Mouse (Mus musculus): ENCODE data around the gene Szt2. TPM values are rescaled to one million over a fixed set of nuclear protein-coding genes. Genes with fewer than 3 reads are reported as not detected.

Szt2 gene
- polyA plus RNA-seq, 1 experiment from 2014 or later, result 6.7 TPM

DNA sequence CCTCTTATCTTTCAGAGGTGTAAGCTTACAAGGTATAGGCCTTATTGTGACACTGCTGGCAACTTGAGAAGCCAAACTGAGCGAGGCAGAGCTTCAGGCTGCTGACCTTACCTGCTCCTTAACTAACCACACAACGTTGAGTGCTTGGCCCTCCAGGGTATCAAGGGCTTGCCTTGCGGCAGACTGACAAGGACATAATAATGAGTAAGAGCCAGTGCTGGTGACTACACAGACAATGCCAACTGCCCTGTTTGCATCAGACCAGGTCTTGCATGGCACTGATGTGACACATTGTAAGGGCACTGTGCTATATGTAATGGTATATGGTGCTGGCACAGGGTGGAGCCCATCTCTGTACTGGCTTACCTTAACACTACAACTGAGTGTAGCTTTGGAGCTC is 40.5 kb downstream of the Szt2 start:
- Histone ChIP-seq H3K27ac (ENCODE audit: poor library complexity, severe bottlenecking) (no peak overlapping the region), H3K27me3 (replicated peaks) (no peaks in the 10 kb centered on the region), H3K9ac (no peak overlapping the region), H3K9me3 (replicated peaks) (no peaks in the 10 kb centered on the region), H3K4me2 (no peak overlapping the region), H3K36me3 (peaks cover 90% of the 10 kb centered on the region), H3K4me1 (replicated peaks) (no peaks in the 10 kb centered on the region), H3K4me3 (no peak overlapping the region)
- WGBS, result 87% methylated on average over 3 of the region's 3 CpGs
- ATAC-seq (ENCODE audit: insufficient number of reproducible peaks, low FRiP score), result no peak

DNA sequence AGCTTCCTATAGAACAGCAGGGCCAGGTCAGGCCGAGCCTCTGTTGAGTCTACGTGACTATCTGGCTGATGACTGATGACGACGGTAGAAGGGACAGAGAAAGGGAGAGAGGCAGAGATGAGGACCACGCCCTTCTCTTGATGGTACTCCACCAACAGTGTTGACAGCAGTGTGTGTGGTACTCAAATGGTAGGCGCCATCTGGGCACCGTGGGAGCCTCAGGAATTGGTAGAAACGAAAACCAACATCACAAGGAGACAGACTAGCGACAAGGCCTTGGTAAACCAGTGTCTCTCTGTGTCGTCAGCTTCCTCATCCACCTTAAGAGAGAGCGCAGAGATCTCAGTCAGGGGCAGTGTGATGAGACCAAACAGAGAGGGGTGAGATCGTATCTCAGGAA is 41.5 kb downstream of the Szt2 start:
- 86% methylated on average over 12 of the region's 12 CpGs for WGBS
- Histone ChIP-seq H3K9me3 (replicated peaks) (no peaks in the 10 kb centered on the region), H3K27me3 (replicated peaks) (no peaks in the 10 kb centered on the region), H3K27ac (ENCODE audit: poor library complexity, severe bottlenecking) (no peak overlapping the region), H3K4me3 (no peak overlapping the region), H3K4me1 (replicated peaks) (no peaks in the 10 kb centered on the region), H3K4me2 (no peak overlapping the region), H3K36me3 (peaks cover 90% of the 10 kb centered on the region), H3K9ac (no peak overlapping the region)
- no peak for ATAC-seq (ENCODE audit: insufficient number of reproducible peaks, low FRiP score)

DNA sequence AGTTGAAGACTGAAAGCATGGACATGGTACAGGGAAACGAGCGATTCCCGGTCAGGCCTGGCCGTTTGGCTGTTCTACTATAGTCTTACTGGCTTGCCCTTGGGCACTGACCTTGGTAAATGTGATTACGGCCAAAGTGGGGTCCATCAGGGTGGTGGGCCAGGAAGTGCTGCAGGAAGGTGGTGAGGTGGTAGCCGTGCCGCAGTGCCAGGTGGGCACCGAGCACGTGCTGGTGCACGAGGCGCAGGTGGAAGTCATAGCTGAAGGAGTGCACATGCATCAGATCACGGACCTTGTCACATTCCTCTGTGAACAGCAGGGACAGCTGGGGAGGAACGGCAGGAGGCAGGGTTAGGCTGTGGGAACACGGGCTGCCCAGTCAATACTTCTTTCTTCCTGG is 43.1 kb downstream of the Szt2 start:
- ATAC-seq (ENCODE audit: insufficient number of reproducible peaks, low FRiP score), result no peak
- peaks cover 92% of the 10 kb centered on the region for H3K36me3 ChIP-seq

DNA sequence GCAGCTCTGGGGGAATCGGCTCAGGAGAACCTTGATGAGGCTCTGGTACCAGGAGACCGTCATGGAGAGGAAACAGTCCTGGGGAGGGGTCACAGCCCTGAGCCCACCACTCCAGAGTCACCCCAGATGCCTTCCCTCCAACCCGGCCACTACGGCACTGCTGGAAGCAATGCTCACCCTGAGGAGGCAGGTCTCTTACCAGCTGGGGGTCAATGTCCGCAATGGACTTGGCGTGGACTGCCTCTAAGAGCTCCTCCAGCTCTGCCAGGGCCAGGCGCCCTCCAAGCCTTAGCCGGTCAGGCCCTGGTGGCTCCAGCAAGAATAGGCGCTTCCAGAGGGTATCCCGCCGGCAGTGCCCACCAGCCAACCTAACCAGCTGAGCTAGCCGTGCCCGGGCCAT is 44.4 kb downstream of the Szt2 start:
- Histone ChIP-seq H3K4me2 (no peak overlapping the region), H3K36me3 (peaks cover 80% of the 10 kb centered on the region), H3K4me1 (replicated peaks) (peaks cover 7% of the 10 kb centered on the region; the same call in 1 of the 2 replicates), H3K4me3 (no peak overlapping the region), H3K9me3 (replicated peaks) (no peaks in the 10 kb centered on the region), H3K27ac (ENCODE audit: poor library complexity, severe bottlenecking) (no peak overlapping the region), H3K9ac (no peak overlapping the region), H3K27me3 (replicated peaks) (no peaks in the 10 kb centered on the region)
- no peak for ATAC-seq (ENCODE audit: insufficient number of reproducible peaks, low FRiP score)
- WGBS, result 92% methylated on average over 13 of the region's 13 CpGs

More for the DNA sequence above, 43.1 kb downstream of the Szt2 start:
- Histone ChIP-seq H3K9ac (no peak overlapping the region), H3K9me3 (replicated peaks) (no peaks in the 10 kb centered on the region), H3K4me3 (no peak overlapping the region), H3K27me3 (replicated peaks) (no peaks in the 10 kb centered on the region), H3K27ac (ENCODE audit: poor library complexity, severe bottlenecking) (no peak overlapping the region), H3K4me2 (no peak overlapping the region), H3K4me1 (replicated peaks) (0 out of 2 replicates have a peak, but pooled peaks cover under 1% of the 10 kb centered on the region)
- 85% methylated on average over 14 of the region's 14 CpGs for WGBS

DNA sequence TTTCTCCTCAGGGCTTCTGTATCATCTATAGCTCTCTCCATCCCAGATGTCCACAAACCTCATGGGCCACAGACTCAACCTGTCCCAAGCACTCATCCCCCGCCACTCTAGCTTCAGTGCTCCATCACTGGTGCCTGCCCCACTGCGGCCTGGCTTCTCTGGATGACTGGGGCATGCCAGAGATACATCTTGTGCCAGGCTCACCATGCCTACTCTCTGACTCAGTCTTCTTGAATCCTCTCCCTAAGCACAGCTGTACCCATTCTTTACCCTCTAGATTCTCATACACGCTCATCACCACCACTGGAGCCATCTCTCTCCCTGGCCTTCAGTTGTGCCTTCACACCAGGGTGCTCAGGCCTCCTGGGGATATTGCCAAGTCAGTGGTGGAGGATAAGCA is 45.1 kb downstream of the Szt2 start:
- H3K9me3 ChIP-seq (replicated peaks), result no peaks in the 10 kb centered on the region
- H3K27ac ChIP-seq (ENCODE audit: poor library complexity, severe bottlenecking), result no peak overlapping the region
- WGBS, result 95% methylated on average over 3 of the region's 3 CpGs
- no peaks in the 10 kb centered on the region for H3K27me3 ChIP-seq (replicated peaks)
- no peak overlapping the region for H3K4me2 ChIP-seq
- peaks cover 11% of the 10 kb centered on the region for H3K4me1 ChIP-seq (replicated peaks)
- ATAC-seq (ENCODE audit: insufficient number of reproducible peaks, low FRiP score), result no peak
- H3K4me3 ChIP-seq, result no peak overlapping the region
- H3K9ac ChIP-seq, result no peak overlapping the region
- peaks cover 74% of the 10 kb centered on the region for H3K36me3 ChIP-seq

DNA sequence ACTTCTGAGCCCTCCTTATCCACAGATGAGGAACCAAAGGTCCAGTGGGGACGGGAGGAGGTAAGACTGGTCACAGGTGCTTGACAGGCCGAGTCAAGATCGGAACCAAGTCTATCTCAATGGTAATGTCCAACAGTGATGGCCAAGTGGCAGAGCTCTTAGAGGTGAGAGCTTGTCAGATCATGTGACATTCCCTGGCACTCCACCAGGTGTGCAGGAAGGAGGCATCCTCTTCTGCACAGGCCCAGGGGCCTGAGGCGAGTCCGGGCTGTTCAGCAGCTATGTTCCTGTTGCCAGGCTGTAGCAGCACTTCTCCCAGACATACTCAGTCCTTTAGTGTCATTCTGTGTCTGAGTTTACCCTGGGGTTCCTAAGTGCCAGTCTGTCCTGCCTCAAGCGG is 46.2 kb downstream of the Szt2 start:
- H3K4me3 ChIP-seq, result no peak overlapping the region
- H3K27ac ChIP-seq (ENCODE audit: poor library complexity, severe bottlenecking), result no peak overlapping the region
- H3K36me3 ChIP-seq, result peaks cover 62% of the 10 kb centered on the region
- no peaks in the 10 kb centered on the region for H3K27me3 ChIP-seq (replicated peaks)
- ATAC-seq (ENCODE audit: insufficient number of reproducible peaks, low FRiP score), result no peak
- H3K4me1 ChIP-seq (replicated peaks), result peaks cover 11% of the 10 kb centered on the region
- H3K4me2 ChIP-seq, result no peak overlapping the region
- 87% methylated on average over 6 of the region's 6 CpGs for WGBS
- no peak overlapping the region for H3K9ac ChIP-seq
- no peaks in the 10 kb centered on the region for H3K9me3 ChIP-seq (replicated peaks)

DNA sequence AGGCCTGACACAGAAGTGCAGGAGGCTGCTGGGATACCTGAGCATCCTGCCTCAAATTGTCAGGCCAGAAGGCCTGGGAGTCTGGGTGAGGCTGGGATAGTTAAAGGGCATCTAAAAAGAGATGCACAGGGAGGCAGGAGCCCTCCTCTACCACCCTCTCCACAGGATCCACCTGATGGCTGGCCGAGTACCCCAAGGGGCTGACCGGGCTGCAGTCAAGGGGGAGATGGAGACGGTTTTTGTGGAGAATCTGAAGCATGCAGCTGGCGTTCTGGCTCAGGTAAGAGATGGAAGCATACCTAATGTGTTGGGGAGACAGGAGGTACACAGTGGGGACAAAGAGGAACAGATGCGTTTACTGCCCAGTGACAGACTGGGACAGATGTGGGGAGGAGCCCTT is 47.6 kb downstream of the Szt2 start:
- Histone ChIP-seq H3K4me3 (no peak overlapping the region), H3K9me3 (replicated peaks) (no peaks in the 10 kb centered on the region), H3K27ac (ENCODE audit: poor library complexity, severe bottlenecking) (no peak overlapping the region), H3K4me1 (replicated peaks) (peaks cover 11% of the 10 kb centered on the region), H3K9ac (no peak overlapping the region), H3K4me2 (no peak overlapping the region), H3K27me3 (replicated peaks) (no peaks in the 10 kb centered on the region), H3K36me3 (peaks cover 51% of the 10 kb centered on the region)
- ATAC-seq (ENCODE audit: insufficient number of reproducible peaks, low FRiP score), result no peak
- 82% methylated on average over 5 of the region's 5 CpGs for WGBS

DNA sequence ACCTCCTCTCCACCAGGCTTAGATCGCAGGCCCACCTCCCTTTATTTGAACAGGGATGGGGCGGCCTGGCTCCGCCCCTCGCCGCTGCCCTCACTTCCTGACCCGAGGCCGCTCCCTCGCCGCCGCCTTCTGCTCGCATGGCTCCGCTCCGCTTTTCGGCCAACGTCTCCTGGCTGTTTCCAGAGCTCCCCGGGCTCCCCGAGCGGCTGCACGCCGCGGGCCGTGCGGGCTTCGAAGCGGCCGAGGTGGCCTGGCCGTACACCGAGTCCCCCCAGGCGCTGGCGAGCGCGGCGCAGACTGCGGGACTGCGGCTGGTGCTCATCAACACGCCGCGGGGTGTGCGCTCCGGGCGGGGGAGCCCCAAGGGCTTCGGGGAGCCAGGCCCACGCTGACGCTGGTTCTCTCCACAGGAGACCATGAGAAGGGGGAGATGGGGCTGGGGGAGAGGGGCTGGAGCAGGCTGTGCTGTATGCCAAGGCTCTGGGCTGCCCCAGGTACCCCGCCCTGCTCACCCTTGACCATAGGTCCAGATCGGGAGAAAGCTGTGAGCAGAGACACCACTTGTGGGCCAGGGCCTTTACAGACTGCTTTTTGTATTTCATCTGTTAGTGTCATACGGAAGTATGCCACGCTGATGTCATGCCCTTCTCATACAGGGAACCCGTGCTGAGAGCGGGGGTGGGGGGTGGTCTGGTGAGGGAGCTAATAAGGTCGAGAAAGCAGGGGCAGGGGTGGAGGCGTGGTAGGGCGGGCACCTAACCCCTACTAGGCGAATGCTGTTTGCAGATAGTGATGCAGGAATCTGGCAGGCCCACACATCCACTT is 49.0 kb downstream of the Szt2 start:
- Histone ChIP-seq H3K9me3 (replicated peaks) (no peaks in the 10 kb centered on the region), H3K4me3 (peak overlapping the region; percentile 81), H3K9ac (peak overlapping the region; percentile 90), H3K36me3 (peaks cover 37% of the 10 kb centered on the region), H3K4me1 (replicated peaks) (peaks cover 11% of the 10 kb centered on the region), H3K27ac (ENCODE audit: poor library complexity, severe bottlenecking) (peak overlapping the region; percentile 71), H3K4me2 (peak overlapping the region; percentile 93), H3K27me3 (replicated peaks) (no peaks in the 10 kb centered on the region)
- under 1% methylated on average over 54 of the region's 54 CpGs for WGBS
- ATAC-seq (ENCODE audit: insufficient number of reproducible peaks, low FRiP score), result peak; percentile 77

DNA sequence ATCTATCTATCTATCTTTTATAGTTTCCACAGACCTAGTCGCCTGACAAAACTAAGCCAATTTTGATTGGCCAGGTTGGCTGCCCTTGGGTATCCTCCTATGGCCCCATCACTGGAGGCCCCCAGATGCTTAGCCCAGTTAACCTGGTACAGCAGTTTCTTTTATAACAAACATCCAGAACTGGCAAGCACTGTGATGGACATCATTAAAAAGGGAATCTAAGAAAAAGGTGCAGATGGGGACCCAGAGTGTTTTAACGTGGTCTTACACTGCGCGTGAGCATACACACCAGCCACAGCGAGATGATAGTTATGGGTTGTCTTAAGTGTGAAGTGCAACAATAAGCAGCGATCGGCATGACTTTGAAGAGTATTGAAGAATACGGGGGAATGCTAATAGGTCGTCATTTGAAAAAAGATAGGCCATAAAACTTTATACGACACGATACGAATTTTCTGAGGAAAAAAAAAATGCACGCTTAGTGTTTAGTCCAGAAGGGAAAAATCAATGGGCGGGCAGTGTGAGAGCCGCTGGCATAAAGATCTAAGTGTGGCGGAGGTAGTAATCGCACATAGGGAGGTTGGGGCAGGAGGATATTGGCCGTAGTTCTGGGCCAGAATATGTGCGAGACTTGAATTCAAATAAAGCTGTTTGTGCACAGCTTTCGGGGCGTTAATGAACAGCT is 49.7 kb downstream of the Szt2 start:
- peak overlapping the region; percentile 71 for H3K27ac ChIP-seq (ENCODE audit: poor library complexity, severe bottlenecking)
- H3K4me1 ChIP-seq (replicated peaks), result peaks cover 11% of the 10 kb centered on the region
- no peaks in the 10 kb centered on the region for H3K9me3 ChIP-seq (replicated peaks)
- peaks cover 30% of the 10 kb centered on the region for H3K36me3 ChIP-seq
- peak overlapping the region; percentile 81 for H3K4me3 ChIP-seq
- H3K27me3 ChIP-seq (replicated peaks), result no peaks in the 10 kb centered on the region
- WGBS, result 13% methylated on average over 21 of the region's 21 CpGs
- peak; percentile 5; the same call in 1 of the 2 replicates for ATAC-seq (ENCODE audit: insufficient number of reproducible peaks, low FRiP score)
- H3K9ac ChIP-seq, result peak overlapping the region; percentile 90
- peak overlapping the region; percentile 93 for H3K4me2 ChIP-seq

DNA sequence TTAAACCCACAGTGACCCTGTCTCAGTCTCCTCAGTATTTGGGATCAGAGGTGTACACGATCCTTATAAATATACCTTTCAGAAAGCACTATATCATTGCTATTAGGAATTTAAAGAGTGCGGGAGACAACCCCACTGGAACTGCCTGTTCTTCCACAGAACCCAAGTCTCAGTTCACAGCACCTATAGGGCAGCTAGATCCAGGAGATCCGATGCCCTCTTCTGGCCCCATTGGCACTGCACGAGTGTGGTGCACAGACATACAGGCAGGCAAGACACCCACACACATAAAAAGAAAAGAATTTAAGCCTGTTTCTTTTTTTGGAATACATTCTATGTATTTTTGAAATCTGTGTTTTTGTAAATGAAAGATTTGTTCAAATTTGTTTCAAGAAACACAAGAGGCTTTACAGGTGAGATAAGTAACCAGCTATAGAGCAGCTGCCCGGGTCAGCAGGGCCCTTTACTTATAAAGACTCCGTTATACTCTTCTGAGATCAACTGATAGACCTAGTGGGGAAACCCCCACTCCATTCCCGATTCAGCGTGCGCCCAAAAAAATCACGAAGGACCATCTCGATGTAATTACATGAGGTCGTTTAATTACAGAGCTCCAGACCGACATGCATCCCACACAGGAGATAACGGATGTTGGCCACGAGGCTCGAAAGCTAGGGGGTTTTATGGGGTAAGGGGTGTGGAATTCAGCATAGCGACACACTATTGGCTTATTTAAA is 50.7 kb downstream of the Szt2 start:
- H3K4me1 ChIP-seq (replicated peaks), result peaks cover 11% of the 10 kb centered on the region
- ATAC-seq (ENCODE audit: insufficient number of reproducible peaks, low FRiP score), result no peak
- 82% methylated on average over 17 of the region's 17 CpGs for WGBS
- no peaks in the 10 kb centered on the region for H3K27me3 ChIP-seq (replicated peaks)
- H3K9me3 ChIP-seq (replicated peaks), result no peaks in the 10 kb centered on the region
- no peak overlapping the region for H3K4me3 ChIP-seq
- peaks cover 20% of the 10 kb centered on the region for H3K36me3 ChIP-seq
- no peak overlapping the region for H3K27ac ChIP-seq (ENCODE audit: poor library complexity, severe bottlenecking)
- no peak overlapping the region for H3K4me2 ChIP-seq
- no peak overlapping the region for H3K9ac ChIP-seq

DNA sequence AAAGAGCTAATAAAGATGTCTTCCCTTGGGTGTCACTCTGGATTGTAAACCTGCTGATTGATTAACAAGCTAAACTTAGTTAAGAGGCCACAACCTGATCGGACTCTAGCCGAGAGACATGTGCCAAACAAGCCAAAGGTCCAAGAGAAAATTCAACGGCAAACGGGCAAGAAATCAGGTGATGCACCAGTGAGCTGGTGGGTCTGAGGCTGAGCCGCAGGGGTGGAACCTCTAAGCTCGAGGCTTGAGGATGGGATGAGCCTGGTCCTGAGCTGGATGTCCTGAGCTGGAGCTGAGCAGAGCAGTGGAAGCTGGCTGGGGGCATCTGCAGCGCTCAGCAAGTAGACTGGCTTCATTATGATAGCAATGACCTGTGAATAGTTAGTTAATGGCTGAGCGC is 51.6 kb downstream of the Szt2 start:
- Histone ChIP-seq H3K9ac (no peak overlapping the region), H3K27me3 (replicated peaks) (no peaks in the 10 kb centered on the region), H3K27ac (ENCODE audit: poor library complexity, severe bottlenecking) (no peak overlapping the region), H3K4me2 (no peak overlapping the region), H3K4me3 (no peak overlapping the region), H3K4me1 (replicated peaks) (peaks cover 11% of the 10 kb centered on the region), H3K9me3 (replicated peaks) (no peaks in the 10 kb centered on the region), H3K36me3 (peaks cover 11% of the 10 kb centered on the region)
- no peak for ATAC-seq (ENCODE audit: insufficient number of reproducible peaks, low FRiP score)
- WGBS, result 81% methylated on average over 8 of the region's 8 CpGs
